ENCODE assay signal across 8 mouse cellular contexts in the genomic region with DNA sequence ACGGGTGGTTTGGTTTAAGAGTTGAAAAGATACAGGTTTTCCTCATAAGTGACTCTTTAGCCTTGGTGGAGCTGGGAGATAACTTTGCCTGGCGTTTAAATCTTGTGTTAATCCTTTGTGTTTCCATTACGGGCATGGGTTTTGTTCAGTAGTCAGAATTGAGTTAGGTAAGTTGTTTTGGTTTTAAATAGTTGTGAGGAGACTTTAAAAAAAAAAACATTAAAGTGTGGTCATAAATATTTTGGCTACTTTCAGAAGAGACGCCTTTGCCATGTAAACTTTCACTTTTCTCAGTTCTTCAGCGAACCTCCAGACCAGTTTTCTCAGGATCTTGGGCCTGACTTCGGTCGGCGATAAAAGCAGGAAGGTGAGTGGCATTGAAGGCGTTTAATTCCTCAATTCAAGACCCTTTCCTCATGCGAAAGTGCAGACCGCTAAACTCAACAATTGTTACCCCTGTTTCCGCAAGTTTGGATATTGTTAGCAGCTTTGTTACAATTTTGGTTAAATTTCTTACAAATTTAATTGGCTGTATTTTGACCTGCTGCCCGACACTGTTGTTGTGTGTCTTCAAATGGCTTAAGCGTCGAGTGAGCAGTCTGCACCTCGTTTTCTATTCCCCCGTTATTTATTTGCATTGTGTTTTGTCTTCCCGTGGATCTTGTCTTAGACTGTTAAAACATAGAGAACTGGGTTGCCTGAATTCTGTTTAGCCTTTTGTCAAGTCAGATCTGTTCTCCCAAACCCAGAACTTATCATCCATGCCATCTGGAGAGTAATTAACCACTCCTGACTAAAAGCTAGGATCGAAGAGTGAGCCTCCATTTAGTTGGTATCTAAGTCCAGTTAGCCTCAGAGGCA. TPM values are rescaled to one million over a fixed set of nuclear protein-coding genes. Genes with fewer than 3 reads are reported as not detected.
DNase-seq lines count a peak whose midpoint lies in the region; ATAC-seq lines count a peak whose summit lies in the region.

No protein-coding gene starts in this region.

- H3K4me2 ChIP-seq in embryonic facial prominence, embryonic 11.5 days (ENCODE audit: low read depth, low read length): peak overlapping the region; percentile 30
- H3K4me2 ChIP-seq in neural tube, embryonic 12.5 days (replicated peaks): peak overlapping the region; percentile 69

- no peaks in the 10 kb centered on the region for H3K9me3 ChIP-seq in embryonic facial prominence, embryonic 11.5 days (replicated peaks; ENCODE audit: control insufficient read depth, low read length)
- no peaks in the 10 kb centered on the region for H3K9me3 ChIP-seq in limb, embryonic 10.5 days (replicated peaks)
- no peaks in the 10 kb centered on the region for H3K9me3 ChIP-seq in neural tube, embryonic 12.5 days

- H3K4me1 ChIP-seq in embryonic facial prominence, embryonic 11.5 days (ENCODE audit: control insufficient read depth, insufficient read depth, low read length): no peaks in the 10 kb centered on the region
- H3K4me1 ChIP-seq in limb, embryonic 10.5 days: peaks cover 20% of the 10 kb centered on the region
- peaks cover 17% of the 10 kb centered on the region; the same call in 1 of the 2 replicates for H3K4me1 ChIP-seq in neural tube, embryonic 12.5 days

- peak overlapping the region; percentile 95 for H3K27ac ChIP-seq in embryonic facial prominence, embryonic 11.5 days (replicated peaks; ENCODE audit: low read depth, low read length)
- peak overlapping the region; percentile 98 for H3K27ac ChIP-seq in limb, embryonic 10.5 days
- H3K27ac ChIP-seq in neural tube, embryonic 12.5 days: no peak overlapping the region

- H3K4me3 ChIP-seq in embryonic facial prominence, embryonic 11.5 days (ENCODE audit: low read depth, low read length): peak overlapping the region; percentile 93
- peak overlapping the region; percentile 72 for H3K4me3 ChIP-seq in limb, embryonic 10.5 days
- peak overlapping the region; percentile 80 for H3K4me3 ChIP-seq in neural tube, embryonic 12.5 days

- peak; percentile 24 for DNase-seq in CD4-positive, CD25-positive, alpha-beta regulatory T cell, adult 2 months (ENCODE audit: low read depth, low spot score)
- DNase-seq in 3T3-L1 (ENCODE audit: low read depth, low spot score): peak; percentile 25
- peak; percentile 26 for DNase-seq in embryonic facial prominence, embryonic 11.5 days (ENCODE audit: low spot score)
- no peak for DNase-seq in limb, embryonic 10.5 days (ENCODE audit: low spot score)
- DNase-seq in frontal cortex, postnatal 14 days (ENCODE audit: low spot score in 2 of 2): no peak
- no peak for DNase-seq in layer of hippocampus, adult 8-10 months (ENCODE audit: low spot score in 2 of 2)

- H3K9ac ChIP-seq in embryonic facial prominence, embryonic 11.5 days (replicated peaks; ENCODE audit: low read length): peak overlapping the region; percentile 99
- H3K9ac ChIP-seq in neural tube, embryonic 12.5 days: peak overlapping the region; percentile 98

- H3K36me3 ChIP-seq in embryonic facial prominence, embryonic 11.5 days (replicated peaks; ENCODE audit: control insufficient read depth, insufficient read depth, low read depth, low read length): peaks cover 3% of the 10 kb centered on the region
- peaks cover 43% of the 10 kb centered on the region for H3K36me3 ChIP-seq in limb, embryonic 10.5 days
- peaks cover 30% of the 10 kb centered on the region for H3K36me3 ChIP-seq in neural tube, embryonic 12.5 days

- ATAC-seq in CD4-positive, CD25-positive, alpha-beta regulatory T cell, adult 4 months: no peak
- no peak for ATAC-seq in embryonic facial prominence, embryonic 11.5 days (replicated peaks; ENCODE audit: insufficient number of reproducible peaks, low FRiP score, low TSS enrichment, low read depth)
- no peak for ATAC-seq in neural tube, embryonic 12.5 days (ENCODE audit: low FRiP score, low read depth)

- no peaks in the 10 kb centered on the region for H3K27me3 ChIP-seq in embryonic facial prominence, embryonic 11.5 days (ENCODE audit: control insufficient read depth, insufficient read depth, low read length)
- H3K27me3 ChIP-seq in limb, embryonic 10.5 days (ENCODE audit: low read depth, poor library complexity, severe bottlenecking): no peaks in the 10 kb centered on the region
- no peaks in the 10 kb centered on the region for H3K27me3 ChIP-seq in neural tube, embryonic 12.5 days (replicated peaks)

- 17% methylated on average over 19 of the region's 19 CpGs for WGBS in embryonic facial prominence, embryonic 11.5 days
- 27% methylated on average over 19 of the region's 19 CpGs for WGBS in limb, embryonic 10.5 days
- WGBS in neural tube, embryonic 12.5 days: 26% methylated on average over 19 of the region's 19 CpGs

RNA-seq across cellular contexts. Expression of gene Dcaf8, which starts 1.3 kb away (rescaled TPM):
- polyA plus RNA-seq in CD4-positive, CD25-positive, alpha-beta regulatory T cell, adult 4 months (2017; shearing (Covaris generic)): 100 to 1,000 TPM in 1 of 2 experiments, 10 to 100 TPM in 1; 76.5 to 132 TPM
- 103 and 109 TPM in 2 replicates for polyA plus RNA-seq in embryonic facial prominence, embryonic 11.5 days (2014; fragmentation: Nextera tagmentation; extraction: Ambion mirVana)
- polyA plus RNA-seq in limb, embryonic 10.5 days (2016; fragmentation: Nextera tagmentation; extraction: Ambion mirVana): 125 and 156 TPM in 2 replicates
- 127 and 128 TPM in 2 replicates for polyA plus RNA-seq in neural tube, embryonic 12.5 days (2016; fragmentation: Nextera tagmentation; extraction: Ambion mirVana)
- 100 to 1,000 TPM; 111 to 123 (median 119) TPM for total RNA-seq in layer of hippocampus, adult 8-10 months (2022)

RNA-seq across cellular contexts. Expression of gene Pex19, which starts 22.6 kb away (rescaled TPM):
- 100 to 1,000 TPM in 1 of 2 experiments, 10 to 100 TPM in 1; 82.9 to 122 TPM for polyA plus RNA-seq in CD4-positive, CD25-positive, alpha-beta regulatory T cell, adult 4 months (2017; shearing (Covaris generic))
- polyA plus RNA-seq in embryonic facial prominence, embryonic 11.5 days (2014; fragmentation: Nextera tagmentation; extraction: Ambion mirVana): 153 and 155 TPM in 2 replicates
- polyA plus RNA-seq in limb, embryonic 10.5 days (2016; fragmentation: Nextera tagmentation; extraction: Ambion mirVana): 195 and 206 TPM in 2 replicates
- 191 TPM in 2 replicates for polyA plus RNA-seq in neural tube, embryonic 12.5 days (2016; fragmentation: Nextera tagmentation; extraction: Ambion mirVana)
- total RNA-seq in layer of hippocampus, adult 8-10 months (2022): 10 to 100 TPM; 86.3 to 97.0 (median 91.7) TPM

RNA-seq across cellular contexts. Expression of gene Pea15a, which starts 57.4 kb away (rescaled TPM):
- polyA plus RNA-seq in CD4-positive, CD25-positive, alpha-beta regulatory T cell, adult 4 months (2017; shearing (Covaris generic)): 10 to 100 TPM; 55.4 to 76.7 TPM
- 121 and 123 TPM in 2 replicates for polyA plus RNA-seq in embryonic facial prominence, embryonic 11.5 days (2014; fragmentation: Nextera tagmentation; extraction: Ambion mirVana)
- 68.0 and 88.4 TPM in 2 replicates for polyA plus RNA-seq in limb, embryonic 10.5 days (2016; fragmentation: Nextera tagmentation; extraction: Ambion mirVana)
- polyA plus RNA-seq in neural tube, embryonic 12.5 days (2016; fragmentation: Nextera tagmentation; extraction: Ambion mirVana): 293 and 305 TPM in 2 replicates
- total RNA-seq in layer of hippocampus, adult 8-10 months (2022): 100 to 1,000 TPM; 445 to 463 (median 462) TPM

Comparison
In these comparisons a context has a peak if more than half of its experiments do, and no peak if none do; other contexts are left out.
1. DNase-seq: peak in CD4-positive, CD25-positive, alpha-beta regulatory T cell, adult 2 months (single experiment), 3T3-L1 (single experiment) and embryonic facial prominence, embryonic 11.5 days (single experiment); none in limb, embryonic 10.5 days (single experiment), frontal cortex, postnatal 14 days (0 of 2) and layer of hippocampus, adult 8-10 months (0 of 2).
2. Peak in every context shown above with its lines, with median percentiles within 50 percentile points of each other: H3K4me3 ChIP-seq.